Mouse (Mus musculus): ENCODE data around the gene Plpp1. TPM values are rescaled to one million over a fixed set of nuclear protein-coding genes. Genes with fewer than 3 reads are reported as not detected.

The Plpp1 gene
- polyA plus RNA-seq, 1 experiment = 13.5 TPM

- WGBS = 83% methylated on average over 3 of the region's 3 CpGs
These were observed 45.3 kb downstream of the Plpp1 start for GRCm38 (mm10) chr13:112845931-112846330.

DNA sequence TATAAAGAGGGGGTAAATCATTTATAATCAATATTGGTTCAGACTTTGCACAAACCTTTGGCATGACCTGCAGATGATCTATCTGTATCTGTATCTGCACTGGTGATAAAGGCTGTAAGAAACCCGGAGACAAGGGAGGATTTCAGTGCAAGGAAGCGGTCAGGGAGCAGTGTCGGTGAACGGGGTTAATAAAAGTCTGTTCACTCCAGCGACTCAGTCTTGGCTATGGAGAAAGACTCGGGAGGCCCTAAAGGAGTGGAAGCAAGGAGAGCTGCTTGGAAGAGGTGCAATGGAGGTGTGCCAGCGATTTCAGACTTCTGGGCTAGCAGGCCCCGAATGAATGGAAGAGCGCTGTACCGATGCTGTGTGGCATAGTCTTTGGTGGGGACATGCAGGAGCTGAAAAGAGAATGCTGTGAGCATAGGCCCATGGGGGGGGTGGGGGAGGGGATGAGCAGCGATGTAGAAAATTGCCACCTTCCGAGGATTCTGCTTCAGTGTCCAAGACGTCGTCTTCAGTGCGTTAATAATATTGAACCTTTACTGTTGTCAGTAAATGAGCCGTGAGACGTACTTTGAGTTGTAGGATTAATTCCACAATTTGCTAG is 53.2 kb downstream of the Plpp1 start:
- no peaks in the 10 kb centered on the region for H3K27me3 ChIP-seq (ENCODE audit: control insufficient read depth, insufficient read depth, low read length)
- no peak for DNase-seq
- no peaks in the 10 kb centered on the region for H3K4me1 ChIP-seq (replicated peaks; ENCODE audit: control insufficient read depth, insufficient read depth, low read length)
- no peaks in the 10 kb centered on the region for H3K36me3 ChIP-seq (ENCODE audit: control insufficient read depth, insufficient read depth, low read length)
- H3K4me3 ChIP-seq (ENCODE audit: control insufficient read depth, insufficient read depth, low read length) = no peak overlapping the region
- WGBS = 92% methylated on average over 17 of the region's 17 CpGs
- TF ChIP-seq POLR2A (IDR thresholded peaks at IDR 0.05; ENCODE audit: control insufficient read depth, extremely low read depth, insufficient read depth, low read length, poor library complexity) (no peak), CTCF (IDR thresholded peaks at IDR 0.05; ENCODE audit: borderline replicate concordance, control insufficient read depth, extremely low read depth, insufficient read depth, low read length, poor library complexity) (no peak)
- H3K27ac ChIP-seq (ENCODE audit: control insufficient read depth, insufficient read depth, low read length) = no peak overlapping the region

More at GRCm38 (mm10) chr13:112845931-112846330, 45.3 kb downstream of the Plpp1 start:
- Histone ChIP-seq H3K4me1 (replicated peaks; ENCODE audit: control insufficient read depth, insufficient read depth, low read length) (0 out of 2 replicates have a peak, but pooled peaks cover 2% of the 10 kb centered on the region), H3K27me3 (ENCODE audit: control insufficient read depth, insufficient read depth, low read length) (no peaks in the 10 kb centered on the region), H3K27ac (ENCODE audit: control insufficient read depth, insufficient read depth, low read length) (no peak overlapping the region), H3K4me3 (ENCODE audit: control insufficient read depth, insufficient read depth, low read length) (no peak overlapping the region), H3K36me3 (ENCODE audit: control insufficient read depth, insufficient read depth, low read length) (no peaks in the 10 kb centered on the region)
- TF ChIP-seq CTCF (IDR thresholded peaks at IDR 0.05; ENCODE audit: borderline replicate concordance, control insufficient read depth, extremely low read depth, insufficient read depth, low read length, poor library complexity) (no peak), POLR2A (IDR thresholded peaks at IDR 0.05; ENCODE audit: control insufficient read depth, extremely low read depth, insufficient read depth, low read length, poor library complexity) (no peak)
- DNase-seq = no peak

- DNase-seq = no peak
These were observed 53.8 kb downstream of the Plpp1 start for GRCm38 (mm10) chr13:112854402-112854801.

GRCm38 (mm10) chr13:112857921-112858320 is 57.3 kb downstream of the Plpp1 start:
- H3K27ac ChIP-seq (ENCODE audit: control insufficient read depth, insufficient read depth, low read length) = no peak overlapping the region
- TF ChIP-seq CTCF (IDR thresholded peaks at IDR 0.05; ENCODE audit: borderline replicate concordance, control insufficient read depth, extremely low read depth, insufficient read depth, low read length, poor library complexity) (no peak), POLR2A (IDR thresholded peaks at IDR 0.05; ENCODE audit: control insufficient read depth, extremely low read depth, insufficient read depth, low read length, poor library complexity) (no peak)
- no peak overlapping the region for H3K4me3 ChIP-seq (ENCODE audit: control insufficient read depth, insufficient read depth, low read length)
- H3K27me3 ChIP-seq (ENCODE audit: control insufficient read depth, insufficient read depth, low read length) = no peaks in the 10 kb centered on the region
- no peaks in the 10 kb centered on the region for H3K4me1 ChIP-seq (replicated peaks; ENCODE audit: control insufficient read depth, insufficient read depth, low read length)
- H3K36me3 ChIP-seq (ENCODE audit: control insufficient read depth, insufficient read depth, low read length) = no peaks in the 10 kb centered on the region
- WGBS = 97% methylated on average over 7 of the region's 7 CpGs
- no peak for DNase-seq

More at GRCm38 (mm10) chr13:112854402-112854801, 53.8 kb downstream of the Plpp1 start:
- TF ChIP-seq CTCF (IDR thresholded peaks at IDR 0.05; ENCODE audit: borderline replicate concordance, control insufficient read depth, extremely low read depth, insufficient read depth, low read length, poor library complexity) (no peak), POLR2A (IDR thresholded peaks at IDR 0.05; ENCODE audit: control insufficient read depth, extremely low read depth, insufficient read depth, low read length, poor library complexity) (no peak)
- H3K4me1 ChIP-seq (replicated peaks; ENCODE audit: control insufficient read depth, insufficient read depth, low read length) = no peaks in the 10 kb centered on the region
- no peak overlapping the region for H3K4me3 ChIP-seq (ENCODE audit: control insufficient read depth, insufficient read depth, low read length)
- H3K27me3 ChIP-seq (ENCODE audit: control insufficient read depth, insufficient read depth, low read length) = no peaks in the 10 kb centered on the region
- no peak overlapping the region for H3K27ac ChIP-seq (ENCODE audit: control insufficient read depth, insufficient read depth, low read length)
- WGBS = 88% methylated on average over 6 of the region's 6 CpGs
- H3K36me3 ChIP-seq (ENCODE audit: control insufficient read depth, insufficient read depth, low read length) = no peaks in the 10 kb centered on the region

DNA sequence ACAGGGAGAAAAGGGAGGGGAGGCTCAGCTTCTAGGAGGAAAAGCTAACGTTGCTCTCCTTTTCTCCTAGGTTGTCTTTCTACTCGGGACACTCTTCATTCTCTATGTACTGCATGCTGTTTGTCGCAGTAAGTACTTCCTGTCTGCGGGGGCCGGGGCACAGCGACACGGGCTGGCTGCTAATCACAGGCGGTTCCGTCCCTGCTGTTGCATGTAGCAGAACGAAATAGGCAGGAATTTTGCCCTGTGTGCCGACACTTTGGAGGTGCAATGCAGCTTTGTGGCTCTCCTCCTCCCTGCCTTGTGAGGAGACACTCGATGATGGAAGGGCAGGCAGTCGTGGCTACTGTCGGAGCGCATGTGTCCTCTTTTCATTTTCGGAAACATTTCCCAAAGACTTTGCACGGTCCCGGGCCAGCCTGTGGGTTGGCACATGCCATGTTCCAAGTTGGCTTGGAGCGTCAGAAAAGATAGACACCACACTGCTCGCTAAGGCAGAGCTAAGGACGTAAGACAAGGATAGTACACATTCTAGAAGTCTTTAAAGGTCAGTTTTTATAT is 59.1 kb downstream of the Plpp1 start:
- Histone ChIP-seq H3K4me1 (replicated peaks; ENCODE audit: control insufficient read depth, insufficient read depth, low read length) (no peaks in the 10 kb centered on the region), H3K36me3 (ENCODE audit: control insufficient read depth, insufficient read depth, low read length) (no peaks in the 10 kb centered on the region), H3K4me3 (ENCODE audit: control insufficient read depth, insufficient read depth, low read length) (no peak overlapping the region), H3K27ac (ENCODE audit: control insufficient read depth, insufficient read depth, low read length) (no peak overlapping the region), H3K27me3 (ENCODE audit: control insufficient read depth, insufficient read depth, low read length) (no peaks in the 10 kb centered on the region)
- WGBS = 84% methylated on average over 21 of the region's 21 CpGs
- TF ChIP-seq CTCF (IDR thresholded peaks at IDR 0.05; ENCODE audit: borderline replicate concordance, control insufficient read depth, extremely low read depth, insufficient read depth, low read length, poor library complexity) (no peak), POLR2A (IDR thresholded peaks at IDR 0.05; ENCODE audit: control insufficient read depth, extremely low read depth, insufficient read depth, low read length, poor library complexity) (no peak)
- no peak for DNase-seq

DNA sequence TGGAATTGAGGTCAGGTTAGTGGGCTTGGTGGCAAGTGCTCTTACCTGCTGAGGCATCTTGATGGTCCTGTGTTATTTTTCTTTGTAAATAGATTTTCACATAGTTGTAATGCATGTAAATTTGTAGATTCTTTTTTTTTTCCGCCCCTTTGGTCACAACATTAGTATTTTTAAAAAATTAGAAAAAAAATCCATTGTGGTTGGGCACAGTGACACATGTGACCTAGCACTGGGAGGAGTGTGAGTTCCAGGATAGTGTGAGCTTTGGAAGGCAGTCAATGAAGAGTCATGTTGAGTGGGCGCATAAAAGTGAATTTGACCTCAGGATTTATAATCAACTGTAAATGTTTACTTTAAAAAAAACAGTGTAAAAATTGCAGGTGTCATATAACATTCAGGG is 59.8 kb downstream of the Plpp1 start:
- no peaks in the 10 kb centered on the region for H3K36me3 ChIP-seq (ENCODE audit: control insufficient read depth, insufficient read depth, low read length)
- TF ChIP-seq CTCF (IDR thresholded peaks at IDR 0.05; ENCODE audit: borderline replicate concordance, control insufficient read depth, extremely low read depth, insufficient read depth, low read length, poor library complexity) (no peak), POLR2A (IDR thresholded peaks at IDR 0.05; ENCODE audit: control insufficient read depth, extremely low read depth, insufficient read depth, low read length, poor library complexity) (no peak)
- no peak for DNase-seq
- H3K4me3 ChIP-seq (ENCODE audit: control insufficient read depth, insufficient read depth, low read length) = no peak overlapping the region
- H3K27me3 ChIP-seq (ENCODE audit: control insufficient read depth, insufficient read depth, low read length) = no peaks in the 10 kb centered on the region
- H3K27ac ChIP-seq (ENCODE audit: control insufficient read depth, insufficient read depth, low read length) = no peak overlapping the region
- 93% methylated on average over 2 of the region's 2 CpGs for WGBS
- H3K4me1 ChIP-seq (replicated peaks; ENCODE audit: control insufficient read depth, insufficient read depth, low read length) = no peaks in the 10 kb centered on the region
